Mouse (Mus musculus): ENCODE data around the gene Mapt.

GRCm38 (mm10) chr11:104186837-104187150, 44.4 kb upstream of the Mapt start:
- TF ChIP-seq CTCF (IDR thresholded peaks at IDR 0.05; ENCODE audit: insufficient read depth, low read length) (no peak), POLR2A (IDR thresholded peaks at IDR 0.05; ENCODE audit: borderline replicate concordance, extremely low read depth, low read depth, low read length) (no peak)
